Mouse (Mus musculus): Measurements from ENCODE around the gene Arv1. TPM values are rescaled to one million over a fixed set of nuclear protein-coding genes. Genes with fewer than 3 reads are reported as not detected.
A peak's percentile ranks its signal among the peaks of the same experiment; 100 is the strongest.

Gene Arv1
- polyA plus RNA-seq, 1 experiment from 2014 or later: 33.6 TPM

DNA sequence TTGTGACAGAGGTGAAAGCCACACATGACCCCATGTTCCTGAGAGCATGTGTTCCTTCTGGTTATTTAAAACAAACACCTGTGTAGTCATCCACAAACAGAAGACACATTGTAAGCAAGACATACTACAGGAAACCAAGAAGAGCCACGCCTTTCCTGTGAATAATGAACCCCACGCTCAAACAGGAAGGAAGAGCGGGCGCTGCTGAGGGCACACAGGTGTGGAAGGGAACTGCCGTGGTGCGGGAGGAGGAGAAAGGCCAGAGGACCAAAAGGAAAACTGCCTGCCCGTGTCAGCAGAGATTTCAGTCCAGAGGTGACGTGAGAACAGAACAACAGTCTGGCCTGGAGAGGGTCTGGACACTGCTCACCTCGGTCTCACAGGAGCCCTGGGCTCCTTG lies 20.9 kb upstream of the Arv1 start:
- 88% methylated on average over 9 of the region's 9 CpGs for WGBS
- no peak overlapping the region for H3K27ac ChIP-seq
- no peaks in the 10 kb centered on the region for H3K9me3 ChIP-seq (replicated peaks)
- H3K36me3 ChIP-seq: peaks cover 77% of the 10 kb centered on the region
- H3K4me1 ChIP-seq: no peaks in the 10 kb centered on the region
- no peak for DNase-seq (ENCODE audit: low spot score)
- H3K4me3 ChIP-seq: no peak overlapping the region
- no peaks in the 10 kb centered on the region for H3K27me3 ChIP-seq (ENCODE audit: low read depth, poor library complexity, severe bottlenecking)

DNA sequence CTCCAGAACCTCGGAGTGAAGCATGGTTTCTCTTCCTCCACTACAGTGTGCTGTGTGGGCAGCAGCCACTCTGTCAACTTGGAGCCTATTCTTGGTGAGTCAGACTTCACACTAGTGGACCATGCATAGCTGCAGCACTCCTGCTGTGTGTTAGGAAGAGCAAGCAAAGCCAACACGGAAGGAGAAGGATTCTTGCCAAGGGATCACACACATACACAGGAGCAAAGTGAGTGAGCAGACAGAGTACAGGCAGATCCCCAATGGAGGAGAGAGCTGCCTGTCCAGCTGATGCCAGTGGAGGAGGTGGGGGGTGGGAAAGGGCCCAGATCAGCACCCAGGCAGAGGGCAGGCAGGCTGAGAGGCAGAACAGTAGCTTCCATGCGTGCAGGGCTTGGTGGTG lies 19.8 kb upstream of the Arv1 start:
- Histone ChIP-seq H3K27ac (no peak overlapping the region), H3K9me3 (replicated peaks) (no peaks in the 10 kb centered on the region), H3K27me3 (ENCODE audit: low read depth, poor library complexity, severe bottlenecking) (no peaks in the 10 kb centered on the region), H3K4me3 (no peak overlapping the region), H3K4me1 (no peaks in the 10 kb centered on the region), H3K36me3 (peaks cover 81% of the 10 kb centered on the region)
- 88% methylated on average over 3 of the region's 3 CpGs for WGBS
- DNase-seq (ENCODE audit: low spot score): no peak

DNA sequence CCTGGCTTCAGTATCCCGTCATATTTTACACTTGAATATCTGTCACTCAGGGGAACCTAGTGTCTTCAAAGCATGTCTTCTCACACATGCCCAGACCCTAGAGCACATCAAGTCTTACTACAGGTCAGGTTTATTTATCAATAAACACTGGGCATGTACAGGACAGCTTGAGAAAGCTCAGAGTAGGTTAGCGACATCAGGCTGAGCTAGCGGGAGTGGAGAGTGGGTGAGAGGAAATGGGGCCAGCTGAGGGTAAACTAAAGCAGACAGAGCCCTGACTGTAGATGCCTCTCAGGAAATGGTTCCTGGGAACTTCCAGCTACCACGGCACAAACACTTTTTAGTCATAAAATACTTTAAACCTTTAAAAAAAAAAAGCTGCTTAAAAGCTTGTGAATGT lies 18.4 kb upstream of the Arv1 start:
- peaks cover 77% of the 10 kb centered on the region for H3K36me3 ChIP-seq
- no peak overlapping the region for H3K27ac ChIP-seq
- H3K9me3 ChIP-seq (replicated peaks): no peaks in the 10 kb centered on the region
- DNase-seq (ENCODE audit: low spot score): no peak
- WGBS: 72% methylated on average over 4 of the region's 4 CpGs
- no peaks in the 10 kb centered on the region for H3K4me1 ChIP-seq
- H3K27me3 ChIP-seq (ENCODE audit: low read depth, poor library complexity, severe bottlenecking): no peaks in the 10 kb centered on the region
- H3K4me3 ChIP-seq: no peak overlapping the region

DNA sequence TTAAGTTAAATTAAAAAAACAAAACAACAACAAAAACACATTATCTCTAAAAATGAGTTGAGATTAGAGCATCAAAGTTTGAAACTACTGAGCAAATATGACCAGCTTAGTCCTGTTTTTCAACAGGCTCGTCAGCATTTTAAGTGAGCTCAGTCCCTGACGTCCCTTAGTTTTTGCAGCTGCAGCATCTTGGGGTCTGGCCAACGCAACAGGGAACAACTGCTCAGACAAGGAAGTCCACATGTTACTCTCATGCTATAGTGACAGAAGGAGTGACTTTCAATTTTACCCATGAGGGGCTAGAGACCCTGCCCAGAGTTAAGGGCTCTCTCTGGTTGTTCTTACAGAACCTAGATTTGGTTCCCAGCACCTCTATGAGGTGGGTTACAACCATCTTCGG lies 17.6 kb upstream of the Arv1 start:
- Histone ChIP-seq H3K27ac (no peak overlapping the region), H3K36me3 (peaks cover 79% of the 10 kb centered on the region), H3K4me3 (no peak overlapping the region), H3K4me1 (no peaks in the 10 kb centered on the region), H3K9me3 (replicated peaks) (no peaks in the 10 kb centered on the region), H3K27me3 (ENCODE audit: low read depth, poor library complexity, severe bottlenecking) (no peaks in the 10 kb centered on the region)
- no peak for DNase-seq (ENCODE audit: low spot score)
- WGBS: 94% methylated on average over 4 of the region's 4 CpGs

DNA sequence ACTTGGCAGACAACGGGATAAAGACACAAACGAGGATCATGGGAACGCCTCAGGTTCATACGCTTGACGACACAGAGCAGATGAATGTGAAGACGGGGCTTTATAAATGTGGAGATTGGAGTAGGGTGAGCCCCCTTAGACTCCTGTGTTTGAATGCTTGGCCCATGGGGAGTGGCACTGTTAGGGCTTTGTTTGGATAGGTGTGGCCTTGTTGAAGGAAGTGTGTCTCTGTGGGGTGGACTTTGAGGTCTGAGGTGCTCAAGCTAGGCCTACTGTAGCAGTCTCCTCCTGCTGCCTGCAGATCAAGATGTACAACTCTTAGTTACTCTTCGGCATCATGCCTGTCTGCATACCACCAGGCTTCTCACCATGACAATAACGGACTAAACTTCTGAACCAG lies 16.1 kb upstream of the Arv1 start:
- Histone ChIP-seq H3K4me3 (no peak overlapping the region), H3K27me3 (ENCODE audit: low read depth, poor library complexity, severe bottlenecking) (no peaks in the 10 kb centered on the region), H3K4me1 (no peaks in the 10 kb centered on the region), H3K27ac (no peak overlapping the region), H3K36me3 (peaks cover 77% of the 10 kb centered on the region), H3K9me3 (replicated peaks) (no peaks in the 10 kb centered on the region)
- DNase-seq (ENCODE audit: low spot score): no peak
- WGBS: 93% methylated on average over 8 of the region's 8 CpGs

DNA sequence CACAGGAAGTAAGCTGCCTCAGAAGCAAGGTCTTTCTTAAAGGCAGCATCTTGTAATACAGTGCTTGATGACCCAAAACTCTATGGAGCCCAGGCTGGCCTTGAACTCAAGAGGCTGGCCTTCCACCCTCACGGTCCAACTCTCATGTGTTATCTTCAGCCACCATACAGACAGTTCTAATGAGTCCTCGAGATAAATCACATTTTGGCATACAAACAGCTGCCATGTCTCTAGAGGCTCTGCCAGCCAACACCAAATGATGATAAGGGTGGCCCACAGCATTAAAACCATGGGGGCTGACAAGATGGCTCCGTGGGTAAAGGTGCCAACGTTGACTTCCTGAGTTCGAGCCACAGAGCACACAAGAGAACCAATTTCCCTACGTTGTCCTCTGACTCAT lies 8.7 kb upstream of the Arv1 start:
- Histone ChIP-seq H3K27me3 (ENCODE audit: low read depth, poor library complexity, severe bottlenecking) (no peaks in the 10 kb centered on the region), H3K9me3 (replicated peaks) (no peaks in the 10 kb centered on the region), H3K27ac (no peak overlapping the region), H3K4me3 (no peak overlapping the region), H3K36me3 (peaks cover 66% of the 10 kb centered on the region), H3K4me1 (no peaks in the 10 kb centered on the region)
- 94% methylated on average over 6 of the region's 6 CpGs for WGBS
- no peak for DNase-seq (ENCODE audit: low spot score)

DNA sequence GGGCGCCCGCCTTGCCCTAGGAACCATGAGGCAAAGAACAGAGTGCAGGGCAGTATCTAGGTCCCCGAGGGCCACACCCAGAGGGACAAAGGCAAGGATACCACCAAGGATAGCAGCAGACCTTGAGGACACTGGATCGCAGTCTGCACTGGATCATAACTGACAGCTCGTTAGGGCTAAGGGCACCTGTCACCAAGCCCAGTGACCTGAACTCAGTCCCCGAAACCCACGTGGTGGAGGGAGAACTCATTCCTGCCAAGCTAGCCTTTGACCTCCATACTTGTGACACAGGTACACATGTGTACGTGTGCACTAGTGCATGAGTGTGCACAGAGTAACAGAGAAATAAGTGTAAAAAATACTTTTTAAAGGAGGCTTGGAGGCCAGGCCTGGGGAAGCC lies 6.2 kb upstream of the Arv1 start:
- Histone ChIP-seq H3K27ac (no peak overlapping the region), H3K4me1 (peaks cover 7% of the 10 kb centered on the region), H3K9me3 (replicated peaks) (no peaks in the 10 kb centered on the region), H3K36me3 (peaks cover 46% of the 10 kb centered on the region), H3K27me3 (ENCODE audit: low read depth, poor library complexity, severe bottlenecking) (no peaks in the 10 kb centered on the region), H3K4me3 (no peak overlapping the region)
- DNase-seq (ENCODE audit: low spot score): no peak
- 91% methylated on average over 8 of the region's 8 CpGs for WGBS

DNA sequence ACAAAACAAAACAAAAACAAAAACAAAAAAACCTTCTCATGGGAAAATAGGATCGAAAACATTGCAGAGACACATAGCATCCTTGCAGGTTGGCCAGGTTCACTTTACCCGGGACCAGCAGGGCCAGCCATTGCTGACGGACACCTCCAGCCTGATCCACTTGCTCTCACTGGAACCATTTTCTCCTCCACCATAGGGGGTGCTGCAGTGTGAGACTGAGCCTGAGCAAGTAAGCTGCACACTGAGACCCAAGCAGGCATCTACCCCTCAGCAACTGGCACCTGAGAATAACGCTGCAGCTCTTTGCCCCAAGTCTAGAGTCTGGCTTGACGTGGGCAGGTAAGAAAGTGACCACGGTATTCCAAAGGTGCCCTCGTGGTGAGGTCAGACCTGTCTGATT lies 1.8 kb upstream of the Arv1 start:
- Histone ChIP-seq H3K27ac (no peak overlapping the region), H3K9me3 (replicated peaks) (no peaks in the 10 kb centered on the region), H3K4me1 (peaks cover 27% of the 10 kb centered on the region), H3K36me3 (peaks cover 14% of the 10 kb centered on the region; the same call in 1 of the 2 replicates), H3K4me3 (no peak overlapping the region), H3K27me3 (ENCODE audit: low read depth, poor library complexity, severe bottlenecking) (no peaks in the 10 kb centered on the region)
- WGBS: 86% methylated on average over 7 of the region's 7 CpGs
- no peak for DNase-seq (ENCODE audit: low spot score)

DNA sequence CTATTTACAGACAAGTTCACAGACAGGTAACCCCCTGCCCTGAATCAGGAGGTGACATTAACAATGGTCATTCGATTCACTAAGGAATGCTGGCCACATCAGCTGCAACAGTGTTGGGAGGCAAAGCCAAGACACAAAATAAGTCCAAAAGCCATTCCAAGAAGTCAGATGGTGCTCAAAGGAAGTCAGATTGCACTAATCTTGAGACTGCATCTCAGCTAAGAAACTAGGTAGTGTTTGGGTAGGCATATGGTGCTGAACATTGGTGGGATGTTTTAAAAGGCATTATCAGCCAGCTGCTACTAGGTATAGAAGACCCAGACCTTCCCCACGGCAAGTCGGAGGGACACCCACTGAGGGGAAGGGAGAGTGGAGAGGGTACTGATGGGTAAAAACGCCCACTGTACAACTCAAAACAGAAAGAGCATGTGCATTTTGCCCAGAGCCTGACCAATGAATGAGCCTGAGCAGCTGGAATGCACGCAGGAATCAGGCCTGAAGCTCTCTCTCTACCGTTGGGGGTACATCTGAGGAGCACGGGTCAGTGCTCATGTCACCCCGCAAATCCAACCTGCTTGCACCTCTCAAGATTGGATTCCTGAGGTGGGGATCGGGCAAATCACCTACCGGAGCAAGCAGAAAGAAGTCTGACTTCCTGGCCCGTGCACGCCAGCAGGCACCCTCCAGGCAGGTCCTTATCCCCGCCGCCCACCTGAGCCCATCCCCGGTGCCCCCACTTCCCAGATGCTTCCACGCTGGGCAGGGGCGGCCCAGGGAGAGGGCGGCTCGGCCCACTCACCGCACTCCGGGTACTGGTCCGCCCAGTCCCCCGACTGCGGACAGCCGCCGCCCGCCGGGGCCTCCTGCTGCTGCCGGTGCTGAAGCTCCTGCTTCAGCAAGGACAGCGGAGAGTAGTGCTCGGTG lies 739 bp upstream of the Arv1 start:
- no peak for DNase-seq (ENCODE audit: low spot score)
- no peaks in the 10 kb centered on the region for H3K27me3 ChIP-seq (ENCODE audit: low read depth, poor library complexity, severe bottlenecking)
- peaks cover 21% of the 10 kb centered on the region for H3K36me3 ChIP-seq
- H3K9me3 ChIP-seq (replicated peaks): no peaks in the 10 kb centered on the region
- peak overlapping the region; percentile 86 for H3K27ac ChIP-seq
- H3K4me1 ChIP-seq: peaks cover 27% of the 10 kb centered on the region
- peak overlapping the region; percentile 98 for H3K4me3 ChIP-seq
- WGBS: 3% methylated on average over 31 of the region's 31 CpGs

DNA sequence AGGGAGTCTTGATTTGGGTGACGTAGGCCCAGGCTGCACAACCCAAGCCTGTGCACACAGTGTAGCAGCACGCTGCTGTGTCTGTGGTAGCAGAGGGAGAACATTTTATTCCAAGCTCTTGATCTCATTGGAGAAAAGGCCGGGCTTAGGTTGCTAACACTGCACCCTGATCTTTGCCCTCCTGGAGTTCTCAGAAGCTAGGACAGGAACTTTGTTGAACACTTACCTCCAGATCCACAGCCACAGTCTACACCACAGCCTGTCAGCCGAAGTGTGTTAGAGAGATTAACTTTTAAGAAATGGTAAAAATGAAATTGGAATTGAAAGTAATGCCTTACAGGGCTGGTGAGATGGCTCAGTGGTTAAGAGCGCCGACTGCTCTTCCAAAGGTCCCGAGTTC lies 2.4 kb downstream of the Arv1 start:
- H3K4me1 ChIP-seq: peaks cover 27% of the 10 kb centered on the region
- H3K27me3 ChIP-seq (ENCODE audit: low read depth, poor library complexity, severe bottlenecking): no peaks in the 10 kb centered on the region
- H3K9me3 ChIP-seq (replicated peaks): no peaks in the 10 kb centered on the region
- 93% methylated on average over 7 of the region's 7 CpGs for WGBS
- DNase-seq (ENCODE audit: low spot score): no peak
- H3K27ac ChIP-seq: no peak overlapping the region
- H3K36me3 ChIP-seq: peaks cover 41% of the 10 kb centered on the region
- H3K4me3 ChIP-seq: no peak overlapping the region

DNA sequence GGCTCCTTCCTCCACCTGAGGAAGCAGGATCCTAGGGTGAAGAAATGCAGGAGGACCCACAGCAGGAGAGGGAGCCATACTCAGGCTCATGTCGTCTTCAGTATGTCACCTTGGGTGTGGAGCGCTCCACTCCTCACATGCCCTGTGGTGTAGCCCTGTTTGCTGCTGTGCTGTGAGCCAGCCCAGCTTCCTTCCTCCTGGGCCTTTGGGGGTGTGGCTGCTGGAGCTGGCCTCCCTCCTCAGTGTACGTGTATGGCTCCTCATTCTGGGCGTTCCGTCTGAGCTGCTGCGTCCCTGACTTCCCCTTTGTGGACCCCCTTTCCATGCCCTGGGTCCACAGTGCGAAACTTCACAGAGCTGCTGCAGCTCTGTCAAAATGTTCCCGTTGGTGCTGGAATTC lies 10.9 kb downstream of the Arv1 start:
- WGBS: 94% methylated on average over 8 of the region's 8 CpGs
- no peak overlapping the region for H3K4me3 ChIP-seq
- no peaks in the 10 kb centered on the region for H3K9me3 ChIP-seq (replicated peaks)
- H3K4me1 ChIP-seq: no peaks in the 10 kb centered on the region
- peaks cover 93% of the 10 kb centered on the region for H3K36me3 ChIP-seq
- no peaks in the 10 kb centered on the region for H3K27me3 ChIP-seq (ENCODE audit: low read depth, poor library complexity, severe bottlenecking)
- no peak for DNase-seq (ENCODE audit: low spot score)
- no peak overlapping the region for H3K27ac ChIP-seq

DNA sequence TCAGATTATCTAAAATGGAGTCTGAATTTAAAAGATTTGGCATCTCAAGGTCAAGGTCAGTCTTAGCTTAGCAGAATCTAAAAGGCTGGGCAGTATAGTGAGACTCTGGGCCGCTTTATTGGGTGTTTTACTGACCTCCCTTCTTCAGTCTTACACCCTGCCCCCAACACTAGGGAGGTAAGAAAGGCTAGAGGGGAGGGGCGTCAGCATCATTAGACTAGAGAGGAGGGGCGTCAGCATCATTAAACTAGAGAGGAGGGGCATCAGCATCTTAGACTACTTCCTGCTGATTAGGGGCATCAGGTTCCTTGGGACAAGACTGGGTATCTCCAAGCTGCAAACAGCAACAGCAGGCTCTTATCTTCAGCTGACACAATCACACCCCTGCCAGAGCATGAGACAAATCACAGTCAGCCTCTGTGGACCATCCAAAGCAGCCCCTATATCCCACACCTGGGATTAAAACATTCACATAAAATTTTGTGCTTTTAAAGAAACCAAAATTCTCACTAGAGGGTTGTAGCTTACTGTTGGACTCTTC lies 13.5 kb downstream of the Arv1 start:
- Histone ChIP-seq H3K9me3 (replicated peaks) (no peaks in the 10 kb centered on the region), H3K4me1 (no peaks in the 10 kb centered on the region), H3K27ac (no peak overlapping the region), H3K4me3 (no peak overlapping the region), H3K27me3 (ENCODE audit: low read depth, poor library complexity, severe bottlenecking) (no peaks in the 10 kb centered on the region), H3K36me3 (peaks cover 88% of the 10 kb centered on the region)
- no peak for DNase-seq (ENCODE audit: low spot score)
- 53% methylated on average over 3 of the region's 3 CpGs for WGBS

DNA sequence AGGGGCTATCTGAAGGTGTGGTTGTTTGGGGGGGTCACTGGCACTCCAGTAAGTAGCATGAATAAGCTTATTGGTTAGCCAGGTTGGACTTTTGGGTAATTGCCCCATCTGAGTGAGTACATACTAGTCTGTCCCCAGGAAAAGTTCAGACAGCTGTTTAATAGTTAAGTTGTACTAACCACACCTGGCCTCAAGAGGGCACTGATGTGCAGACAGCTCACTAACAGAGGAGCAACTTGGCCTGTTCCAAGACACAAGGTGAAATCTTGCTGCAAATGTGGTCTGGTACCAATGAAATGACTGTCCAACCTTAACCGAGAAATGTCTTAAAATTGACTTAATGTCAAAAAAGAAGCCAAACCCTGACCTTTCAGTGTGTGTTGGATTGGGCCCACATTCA lies 17.3 kb downstream of the Arv1 start:
- no peak for DNase-seq (ENCODE audit: low spot score)
- H3K4me3 ChIP-seq: no peak overlapping the region
- no peaks in the 10 kb centered on the region for H3K4me1 ChIP-seq
- WGBS: 86% methylated on average over 1 of the region's 1 CpGs
- H3K36me3 ChIP-seq: peaks cover 63% of the 10 kb centered on the region
- no peaks in the 10 kb centered on the region for H3K27me3 ChIP-seq (ENCODE audit: low read depth, poor library complexity, severe bottlenecking)
- no peak overlapping the region for H3K27ac ChIP-seq
- no peaks in the 10 kb centered on the region for H3K9me3 ChIP-seq (replicated peaks)
